Mouse (Mus musculus) embryonic facial prominence, embryonic 11.5 days (tissue): ENCODE measurements at regions not wholly inside any gene's neighbourhood (a gene's known extent, or its start where the extent isn't known, plus 50 kb on each side); places are given as distances from the start of the nearest gene placed in this dataset.

Source experiments
- ATAC-seq: fragments of 200-750 bp; cut with Nextera tagmentation; replicated peaks from 2 replicates; pipeline ENCODE4 v1.8.0; 2017; ENCODE audit warnings: low read depth; ENCODE audit not compliant: insufficient number of reproducible peaks, low FRiP score, low TSS enrichment
- DNase-seq: peaks from one replicate; pipeline ENCODE4 v3.0.0-alpha.2; 2015; ENCODE audit warnings: low spot score
- H3K27ac ChIP-seq: fragments of 300-500 bp; sonication (generic); replicated peaks from 2 replicates; pipeline ENCODE4 v1.5.1; 2014; ENCODE audit warnings: mild to moderate bottlenecking, low read depth, low read length, control low read depth
- H3K27me3 ChIP-seq: fragments of 300-500 bp; sonication (generic); 2 replicates; pipeline ENCODE4 v1.6.1; 2014; ENCODE audit warnings: mild to moderate bottlenecking, low read length, moderate library complexity, mixed read lengths; ENCODE audit not compliant: control insufficient read depth, insufficient read depth
- H3K36me3 ChIP-seq: fragments of 300-500 bp; sonication (generic); replicated peaks from 2 replicates; pipeline ENCODE4 v1.6.1; 2014; ENCODE audit warnings: low read depth, mild to moderate bottlenecking, low read length, moderate library complexity, mixed read lengths; ENCODE audit not compliant: control insufficient read depth, insufficient read depth
- H3K4me1 ChIP-seq: fragments of 300-500 bp; sonication (generic); 2 replicates; pipeline ENCODE4 v1.6.1; 2014; ENCODE audit warnings: low read length, mixed read lengths; ENCODE audit not compliant: control insufficient read depth, insufficient read depth
- H3K4me2 ChIP-seq: fragments of 300-500 bp; sonication (generic); 2 replicates; pipeline ENCODE4 v1.6.1; 2014; ENCODE audit warnings: low read depth, mild to moderate bottlenecking, control low read depth, low read length, moderate library complexity
- H3K4me3 ChIP-seq: fragments of 300-500 bp; sonication (generic); 2 replicates; pipeline ENCODE4 v1.5.1; 2014; ENCODE audit warnings: low read depth, low read length, control low read depth
- H3K9ac ChIP-seq: fragments of 300-500 bp; sonication (generic); replicated peaks from 2 replicates; pipeline ENCODE4 v1.6.1; 2014; ENCODE audit warnings: mild to moderate bottlenecking, control low read depth, low read length
- H3K9me3 ChIP-seq: fragments of 300-500 bp; sonication (generic); replicated peaks from 2 replicates; pipeline ENCODE4 v1.6.1; 2016; ENCODE audit warnings: mild to moderate bottlenecking, low read length, inconsistent platforms, mixed read lengths; ENCODE audit not compliant: control insufficient read depth
- WGBS: fragments of 180-500 bp; shearing (Covaris S2); extraction: QIAGEN DNeasy Blood & Tissue Kit; methylation state at CpG from one replicate; pipeline ENCODE4 v1.1.7; 2014; 5-methylcytosine and 5-hydroxymethylcytosine counted together

GRCm38 (mm10) chr4:31561183-31561582, 402.7 kb upstream of the Map3k7 start:
- no peak overlapping the region for H3K4me3 ChIP-seq
- no peak overlapping the region for H3K4me2 ChIP-seq
- DNase-seq (no peak), ATAC-seq (no peak)
- H3K36me3 ChIP-seq, result no peaks in the 10 kb centered on the region
- WGBS, result 86% methylated on average over 10 of the region's 10 CpGs
- no peaks in the 10 kb centered on the region for H3K9me3 ChIP-seq
- no peaks in the 10 kb centered on the region for H3K27me3 ChIP-seq
- no peak overlapping the region for H3K9ac ChIP-seq
- no peak overlapping the region for H3K27ac ChIP-seq
- H3K4me1 ChIP-seq, result no peaks in the 10 kb centered on the region

GRCm38 (mm10) chr4:31561823-31562222, 402.1 kb upstream of the Map3k7 start:
- ATAC-seq (no peak), DNase-seq (peak; percentile 65)
- 20% methylated on average over 3 of the region's 3 CpGs for WGBS
- Histone ChIP-seq H3K4me2 (no peak overlapping the region), H3K4me1 (no peaks in the 10 kb centered on the region), H3K36me3 (no peaks in the 10 kb centered on the region), H3K9ac (no peak overlapping the region), H3K27ac (no peak overlapping the region), H3K27me3 (no peaks in the 10 kb centered on the region), H3K9me3 (no peaks in the 10 kb centered on the region), H3K4me3 (no peak overlapping the region)

GRCm38 (mm10) chr4:31566158-31566557, 397.7 kb upstream of the Map3k7 start:
- no peak for ATAC-seq

GRCm38 (mm10) chr4:31566834-31567233, 397.1 kb upstream of the Map3k7 start:
- H3K4me2 ChIP-seq, result no peak overlapping the region
- ATAC-seq, result no peak
- no peaks in the 10 kb centered on the region for H3K27me3 ChIP-seq
- H3K4me3 ChIP-seq, result no peak overlapping the region
- H3K27ac ChIP-seq, result no peak overlapping the region
- no peaks in the 10 kb centered on the region for H3K36me3 ChIP-seq
- H3K4me1 ChIP-seq, result no peaks in the 10 kb centered on the region
- 40% methylated on average over 3 of the region's 3 CpGs for WGBS
- DNase-seq, result no peak
- no peaks in the 10 kb centered on the region for H3K9me3 ChIP-seq
- no peak overlapping the region for H3K9ac ChIP-seq

More at GRCm38 (mm10) chr4:31566158-31566557, 397.7 kb upstream of the Map3k7 start:
- no peak overlapping the region for H3K4me3 ChIP-seq
- 26% methylated on average over 5 of the region's 5 CpGs for WGBS
- no peaks in the 10 kb centered on the region for H3K27me3 ChIP-seq
- no peak overlapping the region for H3K9ac ChIP-seq
- no peak overlapping the region for H3K4me2 ChIP-seq
- H3K9me3 ChIP-seq, result no peaks in the 10 kb centered on the region
- no peak for DNase-seq
- no peaks in the 10 kb centered on the region for H3K36me3 ChIP-seq
- H3K27ac ChIP-seq, result no peak overlapping the region
- H3K4me1 ChIP-seq, result no peaks in the 10 kb centered on the region

GRCm38 (mm10) chr4:31569687-31570086, 394.2 kb upstream of the Map3k7 start:
- Histone ChIP-seq H3K4me3 (no peak overlapping the region), H3K4me2 (no peak overlapping the region), H3K27me3 (no peaks in the 10 kb centered on the region), H3K4me1 (no peaks in the 10 kb centered on the region), H3K36me3 (no peaks in the 10 kb centered on the region), H3K9me3 (no peaks in the 10 kb centered on the region), H3K27ac (no peak overlapping the region), H3K9ac (no peak overlapping the region)
- no peak for ATAC-seq
- no peak for DNase-seq
- 75% methylated on average over 1 of the region's 1 CpGs for WGBS

- H3K27ac ChIP-seq, result no peak overlapping the region
- no peak overlapping the region for H3K4me2 ChIP-seq
- no peaks in the 10 kb centered on the region for H3K9me3 ChIP-seq
- DNase-seq (no peak), ATAC-seq (no peak)
- no peak overlapping the region for H3K4me3 ChIP-seq
- no peaks in the 10 kb centered on the region for H3K4me1 ChIP-seq
- H3K27me3 ChIP-seq, result no peaks in the 10 kb centered on the region
- no peak overlapping the region for H3K9ac ChIP-seq
- H3K36me3 ChIP-seq, result no peaks in the 10 kb centered on the region
- WGBS, result 68% methylated on average over 4 of the region's 4 CpGs
These were observed 386.8 kb upstream of the Map3k7 start for GRCm38 (mm10) chr4:31576982-31577579.

GRCm38 (mm10) chr4:31583495-31583894, 380.4 kb upstream of the Map3k7 start:
- Histone ChIP-seq H3K4me3 (no peak overlapping the region), H3K9ac (no peak overlapping the region)

GRCm38 (mm10) chr4:31584171-31584570, 379.7 kb upstream of the Map3k7 start:
- no peak for DNase-seq
- Histone ChIP-seq H3K4me1 (no peaks in the 10 kb centered on the region), H3K4me3 (no peak overlapping the region), H3K27me3 (no peaks in the 10 kb centered on the region), H3K9me3 (no peaks in the 10 kb centered on the region), H3K4me2 (no peak overlapping the region), H3K9ac (no peak overlapping the region), H3K36me3 (no peaks in the 10 kb centered on the region), H3K27ac (no peak overlapping the region)
- WGBS, result 95% methylated on average over 3 of the region's 3 CpGs
- no peak for ATAC-seq

More at GRCm38 (mm10) chr4:31583495-31583894, 380.4 kb upstream of the Map3k7 start:
- no peak for DNase-seq
- Histone ChIP-seq H3K27me3 (no peaks in the 10 kb centered on the region), H3K9me3 (no peaks in the 10 kb centered on the region), H3K27ac (no peak overlapping the region), H3K4me2 (no peak overlapping the region), H3K4me1 (no peaks in the 10 kb centered on the region), H3K36me3 (no peaks in the 10 kb centered on the region)
- 76% methylated on average over 2 of the region's 2 CpGs for WGBS
- no peak for ATAC-seq
